Mouse (Mus musculus): ENCODE measurements at regions not wholly inside any gene's neighbourhood (a gene's known extent, or its start where the extent isn't known, plus 50 kb on each side); places are given as distances from the start of the nearest gene placed in this dataset.

GRCm38 (mm10) chr5:28892703-28893249 is 303.0 kb upstream of the Rnf32 start:
- peak; percentile 8 for DNase-seq
- 27% methylated on average over 10 of the region's 10 CpGs for WGBS
- Histone ChIP-seq H3K27ac (replicated peaks; ENCODE audit: low read depth, low read length) (no peak overlapping the region), H3K4me1 (ENCODE audit: control insufficient read depth, insufficient read depth, low read length) (0 out of 2 replicates have a peak, but pooled peaks cover 3% of the 10 kb centered on the region), H3K9ac (replicated peaks; ENCODE audit: low read length) (no peak overlapping the region), H3K36me3 (ENCODE audit: control insufficient read depth, insufficient read depth, low read length) (no peaks in the 10 kb centered on the region), H3K4me2 (ENCODE audit: low read length) (no peak overlapping the region), H3K4me3 (replicated peaks; ENCODE audit: low read depth, low read length) (no peak overlapping the region), H3K27me3 (ENCODE audit: control insufficient read depth, insufficient read depth, low read length) (no peaks in the 10 kb centered on the region), H3K9me3 (ENCODE audit: control insufficient read depth, low read length) (no peaks in the 10 kb centered on the region)
- no peak; the same call in 1 of the 2 replicates for ATAC-seq (ENCODE audit: low FRiP score, low TSS enrichment)

- Histone ChIP-seq H3K27me3 (ENCODE audit: control insufficient read depth, insufficient read depth, low read length) (no peaks in the 10 kb centered on the region), H3K9me3 (ENCODE audit: control insufficient read depth, low read length) (no peaks in the 10 kb centered on the region), H3K4me1 (ENCODE audit: control insufficient read depth, insufficient read depth, low read length) (0 out of 2 replicates have a peak, but pooled peaks cover 3% of the 10 kb centered on the region), H3K4me3 (replicated peaks; ENCODE audit: low read depth, low read length) (no peak overlapping the region), H3K4me2 (ENCODE audit: low read length) (no peak overlapping the region), H3K27ac (replicated peaks; ENCODE audit: low read depth, low read length) (no peak overlapping the region), H3K9ac (replicated peaks; ENCODE audit: low read length) (no peak overlapping the region), H3K36me3 (ENCODE audit: control insufficient read depth, insufficient read depth, low read length) (no peaks in the 10 kb centered on the region)
- DNase-seq (no peak), ATAC-seq (ENCODE audit: low FRiP score, low TSS enrichment) (no peak)
- WGBS: 84% methylated on average over 7 of the region's 7 CpGs
Observed at GRCm38 (mm10) chr5:28891988-28892387, 303.8 kb upstream of the Rnf32 start.

GRCm38 (mm10) chr5:28884746-28885365 is 310.9 kb upstream of the Rnf32 start:
- H3K4me3 ChIP-seq (replicated peaks; ENCODE audit: low read depth, low read length): no peak overlapping the region
- 85% methylated on average over 5 of the region's 5 CpGs for WGBS
- H3K4me2 ChIP-seq (ENCODE audit: low read length): no peak overlapping the region
- H3K9me3 ChIP-seq (ENCODE audit: control insufficient read depth, low read length): no peaks in the 10 kb centered on the region
- no peak overlapping the region for H3K9ac ChIP-seq (replicated peaks; ENCODE audit: low read length)
- DNase-seq (no peak), ATAC-seq (ENCODE audit: low FRiP score, low TSS enrichment) (no peak)
- no peaks in the 10 kb centered on the region for H3K36me3 ChIP-seq (ENCODE audit: control insufficient read depth, insufficient read depth, low read length)
- H3K27me3 ChIP-seq (ENCODE audit: control insufficient read depth, insufficient read depth, low read length): no peaks in the 10 kb centered on the region
- H3K27ac ChIP-seq (replicated peaks; ENCODE audit: low read depth, low read length): no peak overlapping the region
- H3K4me1 ChIP-seq (ENCODE audit: control insufficient read depth, insufficient read depth, low read length): no peaks in the 10 kb centered on the region

GRCm38 (mm10) chr5:28876199-28876598 is 319.6 kb upstream of the Rnf32 start:
- 0 out of 2 replicates have a peak, but pooled peaks cover 4% of the 10 kb centered on the region for H3K4me1 ChIP-seq (ENCODE audit: control insufficient read depth, insufficient read depth, low read length)
- no peaks in the 10 kb centered on the region for H3K36me3 ChIP-seq (ENCODE audit: control insufficient read depth, insufficient read depth, low read length)
- H3K9ac ChIP-seq (replicated peaks; ENCODE audit: low read length): no peak overlapping the region
- H3K27me3 ChIP-seq (ENCODE audit: control insufficient read depth, insufficient read depth, low read length): no peaks in the 10 kb centered on the region
- DNase-seq (peak; percentile 11), ATAC-seq (ENCODE audit: low FRiP score, low TSS enrichment) (no peak)
- H3K4me2 ChIP-seq (ENCODE audit: low read length): no peak overlapping the region
- H3K4me3 ChIP-seq (replicated peaks; ENCODE audit: low read depth, low read length): no peak overlapping the region
- no peak overlapping the region for H3K27ac ChIP-seq (replicated peaks; ENCODE audit: low read depth, low read length)
- H3K9me3 ChIP-seq (ENCODE audit: control insufficient read depth, low read length): no peaks in the 10 kb centered on the region
- 26% methylated on average over 8 of the region's 8 CpGs for WGBS

- Histone ChIP-seq H3K27me3 (ENCODE audit: control insufficient read depth, insufficient read depth, low read length) (no peaks in the 10 kb centered on the region), H3K4me2 (ENCODE audit: low read length) (no peak overlapping the region), H3K36me3 (ENCODE audit: control insufficient read depth, insufficient read depth, low read length) (no peaks in the 10 kb centered on the region), H3K9ac (replicated peaks; ENCODE audit: low read length) (no peak overlapping the region), H3K4me1 (ENCODE audit: control insufficient read depth, insufficient read depth, low read length) (0 out of 2 replicates have a peak, but pooled peaks cover 4% of the 10 kb centered on the region), H3K27ac (replicated peaks; ENCODE audit: low read depth, low read length) (no peak overlapping the region), H3K9me3 (ENCODE audit: control insufficient read depth, low read length) (no peaks in the 10 kb centered on the region), H3K4me3 (replicated peaks; ENCODE audit: low read depth, low read length) (no peak overlapping the region)
- 92% methylated on average over 3 of the region's 3 CpGs for WGBS
- no peak for DNase-seq
- no peak for ATAC-seq (ENCODE audit: low FRiP score, low TSS enrichment)
Observed at GRCm38 (mm10) chr5:28873600-28874265, 322.1 kb upstream of the Rnf32 start.

GRCm38 (mm10) chr5:28859604-28860371 is 336.0 kb upstream of the Rnf32 start:
- Histone ChIP-seq H3K27ac (replicated peaks; ENCODE audit: low read depth, low read length) (peak overlapping the region; percentile 80), H3K4me3 (replicated peaks; ENCODE audit: low read depth, low read length) (no peak overlapping the region), H3K27me3 (ENCODE audit: control insufficient read depth, insufficient read depth, low read length) (no peaks in the 10 kb centered on the region), H3K36me3 (ENCODE audit: control insufficient read depth, insufficient read depth, low read length) (no peaks in the 10 kb centered on the region), H3K4me1 (ENCODE audit: control insufficient read depth, insufficient read depth, low read length) (peaks cover 12% of the 10 kb centered on the region), H3K4me2 (ENCODE audit: low read length) (no peak overlapping the region), H3K9ac (replicated peaks; ENCODE audit: low read length) (0 out of 2 replicates have a peak overlapping the region, but pooled peaks have one; percentile 7), H3K9me3 (ENCODE audit: control insufficient read depth, low read length) (no peaks in the 10 kb centered on the region)
- ATAC-seq (ENCODE audit: low FRiP score, low TSS enrichment) (peak; percentile 69), DNase-seq (peak; percentile 91)
- 46% methylated on average over 9 of the region's 9 CpGs for WGBS

- no peak overlapping the region for H3K4me3 ChIP-seq (replicated peaks; ENCODE audit: low read depth, low read length)
- H3K36me3 ChIP-seq (ENCODE audit: control insufficient read depth, insufficient read depth, low read length): no peaks in the 10 kb centered on the region
- H3K4me2 ChIP-seq (ENCODE audit: low read length): no peak overlapping the region
- no peaks in the 10 kb centered on the region for H3K27me3 ChIP-seq (ENCODE audit: control insufficient read depth, insufficient read depth, low read length)
- ATAC-seq (ENCODE audit: low FRiP score, low TSS enrichment): no peak
- no peaks in the 10 kb centered on the region for H3K9me3 ChIP-seq (ENCODE audit: control insufficient read depth, low read length)
- no peaks in the 10 kb centered on the region for H3K4me1 ChIP-seq (ENCODE audit: control insufficient read depth, insufficient read depth, low read length)
- peak; percentile 41 for DNase-seq
- WGBS: 65% methylated on average over 12 of the region's 12 CpGs
- no peak overlapping the region for H3K27ac ChIP-seq (replicated peaks; ENCODE audit: low read depth, low read length)
- no peak overlapping the region for H3K9ac ChIP-seq (replicated peaks; ENCODE audit: low read length)
Observed at GRCm38 (mm10) chr5:28838141-28838925, 357.5 kb upstream of the Rnf32 start.

GRCm38 (mm10) chr5:28819091-28819490 is 352.0 kb upstream of the Shh start:
- no peak for DNase-seq

More at GRCm38 (mm10) chr5:28819091-28819490, 352.0 kb upstream of the Shh start:
- Histone ChIP-seq H3K4me2 (ENCODE audit: low read length) (no peak overlapping the region), H3K27ac (replicated peaks; ENCODE audit: low read depth, low read length) (no peak overlapping the region), H3K4me1 (ENCODE audit: control insufficient read depth, insufficient read depth, low read length) (no peaks in the 10 kb centered on the region), H3K9ac (replicated peaks; ENCODE audit: low read length) (no peak overlapping the region), H3K4me3 (replicated peaks; ENCODE audit: low read depth, low read length) (no peak overlapping the region), H3K9me3 (ENCODE audit: control insufficient read depth, low read length) (no peaks in the 10 kb centered on the region), H3K36me3 (ENCODE audit: control insufficient read depth, insufficient read depth, low read length) (no peaks in the 10 kb centered on the region), H3K27me3 (ENCODE audit: control insufficient read depth, insufficient read depth, low read length) (no peaks in the 10 kb centered on the region)
- 92% methylated on average over 5 of the region's 5 CpGs for WGBS
- no peak for ATAC-seq (ENCODE audit: low FRiP score, low TSS enrichment)

Measured in midbrain, embryonic 14.5 days (tissue).